Mouse (Mus musculus): Measurements from ENCODE around the gene Med10.

Med10 gene

GRCm38 (mm10) chr13:69830606-69831005 lies 28.4 kb downstream of the Med10 start:
- no peak for DNase-seq (ENCODE audit: low spot score in 2 of 2)

- peak; percentile 34 to 35 for DNase-seq (ENCODE audit: low spot score in 2 of 2)
These were observed 30.4 kb downstream of the Med10 start for GRCm38 (mm10) chr13:69832578-69832977.

- peak in 1 of 2 experiments; percentile 20 for DNase-seq (ENCODE audit: low spot score in 2 of 2)
These were observed 31.2 kb downstream of the Med10 start for GRCm38 (mm10) chr13:69833416-69833815.

DNA sequence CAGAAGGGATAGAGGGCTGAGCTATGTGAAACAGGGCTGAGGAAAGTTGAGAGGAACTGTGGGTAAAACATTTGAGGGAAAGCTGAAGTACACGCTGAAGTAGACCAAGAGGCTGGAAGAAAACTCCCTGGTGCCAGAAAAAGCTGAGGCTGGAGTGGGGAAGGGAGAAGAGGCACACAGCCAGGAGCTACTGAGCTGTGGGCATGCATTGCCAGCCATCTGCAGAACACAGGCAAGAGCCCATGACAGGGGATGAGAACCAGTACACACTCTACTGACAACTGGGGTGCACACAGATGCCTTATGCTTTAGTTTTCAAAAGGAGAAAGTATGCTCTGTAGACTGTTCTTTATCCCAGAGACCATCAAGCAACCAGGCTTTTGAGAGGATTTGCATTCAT lies 43.4 kb downstream of the Med10 start:
- peak; percentile 23 to 24 for DNase-seq (ENCODE audit: low spot score in 2 of 2)

GRCm38 (mm10) chr13:69849579-69849978 lies 47.4 kb downstream of the Med10 start:
- no peak for DNase-seq (ENCODE audit: low spot score in 2 of 2)

DNA sequence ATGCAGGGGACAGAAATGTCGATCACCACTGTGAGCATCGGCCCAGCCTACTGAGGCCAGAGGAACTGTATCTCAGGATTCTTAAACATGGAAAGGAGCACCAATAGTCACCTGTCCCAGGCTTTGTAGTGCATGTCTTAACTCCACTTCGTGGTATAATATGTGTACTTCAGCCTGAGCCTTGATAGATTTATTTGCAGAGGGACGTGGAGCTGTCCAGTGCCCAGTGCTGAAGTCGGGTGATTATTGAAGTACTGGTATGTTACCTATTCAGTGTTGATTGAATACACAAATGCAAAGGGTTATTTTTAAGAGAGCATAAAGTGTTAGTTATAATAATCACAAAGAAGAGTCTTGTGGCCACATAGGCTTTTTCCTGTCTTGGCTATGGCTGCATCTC lies 50.1 kb downstream of the Med10 start:
- no peak for DNase-seq (ENCODE audit: low spot score in 2 of 2)

GRCm38 (mm10) chr13:69853425-69854043 lies 51.3 kb downstream of the Med10 start:
- DNase-seq (ENCODE audit: low spot score in 2 of 2) = no peak

- no peak for DNase-seq (ENCODE audit: low spot score in 2 of 2)
These were observed 53.7 kb downstream of the Med10 start for GRCm38 (mm10) chr13:69855941-69856340.

DNA sequence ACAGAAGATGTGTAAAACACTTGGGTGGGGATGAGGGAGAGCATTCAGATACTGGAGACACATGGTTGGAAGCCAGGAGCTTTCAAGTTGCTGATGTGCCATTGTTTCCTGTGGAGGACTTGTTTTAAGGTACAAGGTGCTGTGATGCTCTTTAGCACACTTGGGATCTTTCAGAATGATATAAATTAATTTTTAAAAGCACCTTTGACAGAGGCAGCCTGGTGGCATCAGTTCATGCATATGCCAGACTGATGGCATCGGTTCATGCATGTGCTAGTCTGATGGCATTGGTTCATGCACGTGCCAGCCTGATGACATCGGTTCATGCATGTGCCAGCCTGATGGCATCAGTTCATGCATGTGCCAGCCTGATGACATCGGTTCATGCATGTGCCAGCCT lies 60.1 kb downstream of the Med10 start:
- DNase-seq (ENCODE audit: low spot score in 2 of 2) = no peak

DNA sequence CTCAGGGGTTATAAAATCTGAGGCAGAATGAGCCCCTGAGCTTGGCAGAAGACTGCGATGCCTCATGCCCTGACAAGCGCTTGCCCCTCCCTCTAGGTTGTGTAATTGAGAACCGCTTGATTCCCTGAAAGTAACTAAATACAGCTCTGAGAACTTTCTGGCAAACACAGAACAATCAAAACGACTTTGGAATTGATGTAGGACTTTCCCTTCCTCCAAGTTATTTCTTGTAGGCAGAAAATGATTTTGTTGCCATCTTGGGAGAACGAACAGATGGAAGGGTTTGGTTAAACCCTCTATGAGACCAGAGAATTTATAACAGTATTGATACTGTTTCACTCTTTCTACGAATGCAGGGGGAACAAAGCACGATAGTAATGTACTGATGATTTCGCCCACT lies 62.7 kb downstream of the Med10 start:
- DNase-seq (ENCODE audit: low spot score in 2 of 2) = peak in 1 of 2 experiments; percentile 5

Measured in right cerebral cortex, adult 2 months (tissue).